ENCODE assay signal across 19 mouse cellular contexts in the genomic region with DNA sequence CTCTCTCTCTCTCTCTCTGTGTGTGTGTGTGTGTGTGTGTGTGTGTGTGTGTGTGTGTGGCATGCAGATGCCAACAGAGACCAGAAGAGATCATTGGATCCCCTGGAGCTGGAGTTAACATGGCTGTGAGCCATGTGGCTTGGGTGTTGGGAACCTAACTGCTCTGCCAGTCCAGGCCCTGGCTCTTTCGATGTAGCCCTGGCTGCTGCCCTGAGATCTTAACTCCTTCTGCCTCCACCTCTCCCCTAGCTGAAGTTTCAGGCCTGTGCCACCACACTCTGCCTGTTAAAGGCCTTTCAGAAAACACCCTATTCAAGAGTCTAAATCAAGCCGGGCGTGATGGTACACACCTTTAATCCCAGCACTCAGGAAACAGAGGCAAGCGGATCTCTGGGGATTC. TPM values are rescaled to one million over a fixed set of nuclear protein-coding genes. Genes with fewer than 3 reads are reported as not detected.
DNase-seq lines count a peak whose midpoint lies in the region; ATAC-seq lines count a peak whose summit lies in the region.
"Had no signal": no experiment of that assay in that cellular context is flagged by ENCODE, and none has a peak within 500 bp of the region (broad histone marks: within the 10 kb centered on the region; RNA-seq: fewer than 3 reads in every experiment).

No protein-coding gene starts in this region.

- no peak for DNase-seq in heart, adult 18-20 months
- DNase-seq in midbrain, embryonic 11.5 days (ENCODE audit: low spot score, missing footprints) = peak; percentile 81
- DNase-seq in midbrain, embryonic 10.5 days (ENCODE audit: low spot score) = no peak
- DNase-seq in gastrocnemius, postnatal 10 days = peak; percentile 36
- DNase-seq in embryonic facial prominence, embryonic 10.5 days (ENCODE audit: low spot score) = no peak
- DNase-seq in urinary bladder, postnatal 25 days (ENCODE audit: low spot score) = no peak
- DNase-seq: cerebellum, adult 11 months; liver, postnatal 0 days; lung, postnatal 4 days; midbrain, embryonic 14.5 days; thymus, postnatal 25 days had no signal

- H3K9ac ChIP-seq in heart, embryonic 15.5 days = no peak overlapping the region
- H3K9ac ChIP-seq in midbrain, embryonic 11.5 days (ENCODE audit: low read length) = no peak overlapping the region
- no peak overlapping the region for H3K9ac ChIP-seq in limb, embryonic 12.5 days (replicated peaks)
- H3K9ac ChIP-seq: embryonic facial prominence, embryonic 13.5 days; forebrain, embryonic 15.5 days; liver, postnatal 0 days had no signal

- 60% methylated on average over 4 of the region's 4 CpGs for WGBS in heart, embryonic 15.5 days
- 84% methylated on average over 4 of the region's 4 CpGs for WGBS in midbrain, embryonic 11.5 days
- 77% methylated on average over 4 of the region's 4 CpGs for WGBS in midbrain, embryonic 10.5 days
- 63% methylated on average over 4 of the region's 4 CpGs for WGBS in limb, embryonic 12.5 days
- WGBS in embryonic facial prominence, embryonic 10.5 days = 80% methylated on average over 4 of the region's 4 CpGs

- no peaks in the 10 kb centered on the region for H3K27me3 ChIP-seq in heart, embryonic 15.5 days
- H3K27me3 ChIP-seq in midbrain, embryonic 11.5 days (ENCODE audit: control insufficient read depth, insufficient read depth, low read length) = no peaks in the 10 kb centered on the region
- H3K27me3 ChIP-seq in midbrain, embryonic 10.5 days (ENCODE audit: low read depth, poor library complexity, severe bottlenecking) = no peaks in the 10 kb centered on the region
- H3K27me3 ChIP-seq in limb, embryonic 12.5 days = no peaks in the 10 kb centered on the region
- 0 out of 2 replicates have a peak, but pooled peaks cover 3% of the 10 kb centered on the region for H3K27me3 ChIP-seq in embryonic facial prominence, embryonic 10.5 days (replicated peaks; ENCODE audit: low read depth, poor library complexity, severe bottlenecking)
- H3K27me3 ChIP-seq: CH12.LX; embryonic facial prominence, embryonic 13.5 days; forebrain, embryonic 15.5 days; Patski had no signal

- no peak overlapping the region for H3K4me2 ChIP-seq in heart, embryonic 15.5 days
- H3K4me2 ChIP-seq in midbrain, embryonic 11.5 days = no peak overlapping the region
- H3K4me2 ChIP-seq in limb, embryonic 12.5 days = no peak overlapping the region
- H3K4me2 ChIP-seq: embryonic facial prominence, embryonic 13.5 days; forebrain, embryonic 15.5 days had no signal

- H3K4me1 ChIP-seq in heart, embryonic 15.5 days (replicated peaks) = peaks cover 21% of the 10 kb centered on the region
- no peaks in the 10 kb centered on the region for H3K4me1 ChIP-seq in midbrain, embryonic 11.5 days (ENCODE audit: control insufficient read depth, insufficient read depth, low read length)
- 0 out of 2 replicates have a peak, but pooled peaks cover 3% of the 10 kb centered on the region for H3K4me1 ChIP-seq in midbrain, embryonic 10.5 days
- H3K4me1 ChIP-seq in limb, embryonic 12.5 days (replicated peaks) = peaks cover 18% of the 10 kb centered on the region
- H3K4me1 ChIP-seq in embryonic facial prominence, embryonic 10.5 days = peaks cover 16% of the 10 kb centered on the region

- no peak for ATAC-seq in heart, embryonic 15.5 days (replicated peaks; ENCODE audit: insufficient number of reproducible peaks, insufficient read depth, low FRiP score, low read depth)
- ATAC-seq in midbrain, embryonic 11.5 days (ENCODE audit: low FRiP score) = no peak
- ATAC-seq in limb, embryonic 12.5 days (ENCODE audit: insufficient number of reproducible peaks, insufficient read depth, low FRiP score, low TSS enrichment, low read depth) = no peak
- ATAC-seq: forebrain, embryonic 15.5 days; liver, postnatal 0 days; Patski had no signal

- no peaks in the 10 kb centered on the region for H3K9me3 ChIP-seq in heart, embryonic 15.5 days (replicated peaks)
- H3K9me3 ChIP-seq in midbrain, embryonic 11.5 days (ENCODE audit: control insufficient read depth, low read length) = no peaks in the 10 kb centered on the region
- H3K9me3 ChIP-seq in midbrain, embryonic 10.5 days (replicated peaks) = no peaks in the 10 kb centered on the region
- H3K9me3 ChIP-seq in limb, embryonic 12.5 days = no peaks in the 10 kb centered on the region
- H3K9me3 ChIP-seq in embryonic facial prominence, embryonic 10.5 days = no peaks in the 10 kb centered on the region
- H3K9me3 ChIP-seq: embryonic facial prominence, embryonic 13.5 days; forebrain, embryonic 15.5 days had no signal

- H3K36me3 ChIP-seq in heart, embryonic 15.5 days = no peaks in the 10 kb centered on the region
- no peaks in the 10 kb centered on the region for H3K36me3 ChIP-seq in midbrain, embryonic 11.5 days (ENCODE audit: control insufficient read depth, insufficient read depth, low read length)
- H3K36me3 ChIP-seq in midbrain, embryonic 10.5 days = no peaks in the 10 kb centered on the region
- H3K36me3 ChIP-seq in limb, embryonic 12.5 days = no peaks in the 10 kb centered on the region
- H3K36me3 ChIP-seq in embryonic facial prominence, embryonic 10.5 days (replicated peaks) = no peaks in the 10 kb centered on the region
- H3K36me3 ChIP-seq: embryonic facial prominence, embryonic 13.5 days; forebrain, embryonic 15.5 days had no signal

- H3K4me3 ChIP-seq in heart, embryonic 15.5 days = no peak overlapping the region
- H3K4me3 ChIP-seq in midbrain, embryonic 11.5 days (ENCODE audit: low read depth, low read length) = no peak overlapping the region
- no peak overlapping the region for H3K4me3 ChIP-seq in midbrain, embryonic 10.5 days
- no peak overlapping the region for H3K4me3 ChIP-seq in limb, embryonic 12.5 days (replicated peaks)
- H3K4me3 ChIP-seq in embryonic facial prominence, embryonic 10.5 days = no peak overlapping the region
- H3K4me3 ChIP-seq: embryonic facial prominence, embryonic 13.5 days; forebrain, embryonic 15.5 days; heart, adult 2 months had no signal

- peak overlapping the region; percentile 39 for H3K27ac ChIP-seq in heart, embryonic 15.5 days
- no peak overlapping the region for H3K27ac ChIP-seq in midbrain, embryonic 11.5 days (ENCODE audit: low read depth, low read length)
- no peak overlapping the region for H3K27ac ChIP-seq in midbrain, embryonic 10.5 days (replicated peaks)
- peak overlapping the region; percentile 46; the same call in 1 of the 2 replicates for H3K27ac ChIP-seq in limb, embryonic 12.5 days
- H3K27ac ChIP-seq in embryonic facial prominence, embryonic 10.5 days (replicated peaks) = no peak overlapping the region; the same call in 1 of the 2 replicates
- H3K27ac ChIP-seq: embryonic facial prominence, embryonic 13.5 days; forebrain, embryonic 15.5 days; heart, adult 2 months had no signal

RNA-seq across cellular contexts. Expression of a gene that starts 41.3 kb away (rescaled TPM):
- 11.2 and 11.4 TPM in 2 replicates for polyA plus RNA-seq in heart, embryonic 15.5 days (2015; fragmentation: Nextera tagmentation; extraction: Ambion mirVana)
- total RNA-seq in heart, adult 18-20 months (2021) = 10 to 100 TPM; 17.8 to 34.7 TPM
- polyA plus RNA-seq in midbrain, embryonic 11.5 days (2014; fragmentation: Nextera tagmentation; extraction: Ambion mirVana) = 17.6 and 18.9 TPM in 2 replicates
- 7.7 and 13.2 TPM in 2 replicates for polyA plus RNA-seq in midbrain, embryonic 10.5 days (2016; fragmentation: Nextera tagmentation; extraction: Ambion mirVana)
- 10 to 100 TPM; 28.4 to 31.3 TPM for total RNA-seq in gastrocnemius, postnatal 10 days (2021)
- 10.4 and 13.1 TPM in 2 replicates for polyA plus RNA-seq in limb, embryonic 12.5 days (2016; fragmentation: Nextera tagmentation; extraction: Ambion mirVana)
- polyA plus RNA-seq in embryonic facial prominence, embryonic 10.5 days (2016; fragmentation: Nextera tagmentation; extraction: Ambion mirVana) = 6.6 and 8.6 TPM in 2 replicates

RNA-seq across cellular contexts. Expression of a gene that starts 49.7 kb away (rescaled TPM):
- 0.04 TPM in 1 of 2 replicates, not detected in the other for polyA plus RNA-seq in heart, embryonic 15.5 days (2015; fragmentation: Nextera tagmentation; extraction: Ambion mirVana)
- not detected for total RNA-seq in heart, adult 18-20 months (2021)
- polyA plus RNA-seq in midbrain, embryonic 11.5 days (2014; fragmentation: Nextera tagmentation; extraction: Ambion mirVana) = 14.7 and 14.8 TPM in 2 replicates
- 10.0 and 13.4 TPM in 2 replicates for polyA plus RNA-seq in midbrain, embryonic 10.5 days (2016; fragmentation: Nextera tagmentation; extraction: Ambion mirVana)
- total RNA-seq in gastrocnemius, postnatal 10 days (2021) = not detected
- 0.06 TPM in 1 of 2 replicates, not detected in the other for polyA plus RNA-seq in limb, embryonic 12.5 days (2016; fragmentation: Nextera tagmentation; extraction: Ambion mirVana)
- polyA plus RNA-seq in embryonic facial prominence, embryonic 10.5 days (2016; fragmentation: Nextera tagmentation; extraction: Ambion mirVana) = 2.9 and 4.2 TPM in 2 replicates
- total RNA-seq: adrenal gland, adult 18-20 months; CH12.LX; heart, adult 2 months had no signal
- polyA plus RNA-seq: embryonic facial prominence, embryonic 13.5 days; heart, adult 2 months; Patski had no signal

Comparison
In these comparisons a context has a peak if more than half of its experiments do, and no peak if none do; other contexts are left out.
1. DNase-seq: peak in midbrain, embryonic 11.5 days (single experiment) and gastrocnemius, postnatal 10 days (single experiment); none in heart, adult 18-20 months (0 of 2), midbrain, embryonic 10.5 days (single experiment), embryonic facial prominence, embryonic 10.5 days (single experiment) and urinary bladder, postnatal 25 days (single experiment).
2. H3K27ac ChIP-seq: peak in heart, embryonic 15.5 days (single experiment) and limb, embryonic 12.5 days (single experiment); none in midbrain, embryonic 11.5 days (single experiment), midbrain, embryonic 10.5 days (single experiment) and embryonic facial prominence, embryonic 10.5 days (single experiment).